Mouse (Mus musculus) heart, postnatal 0 days (tissue): Measurements from ENCODE around the gene Rab3c. TPM values are rescaled to one million over a fixed set of nuclear protein-coding genes. Genes with fewer than 3 reads are reported as not detected.

ENCODE experiments used
- ATAC-seq: fragments of 200-750 bp; cut with Nextera tagmentation; 2 replicates; pipeline ENCODE4 v1.8.0; 2017; ENCODE audit warnings: low read depth, moderate number of reproducible peaks, moderate library complexity; ENCODE audit not compliant: insufficient read depth
- DNase-seq: peaks from one replicate; pipeline ENCODE4 v3.0.0-alpha.2; 2016; ENCODE audit warnings: low spot score
- H3K27ac ChIP-seq: fragments of 300-500 bp; sonication (generic); 2 replicates; pipeline ENCODE4 v1.5.1; 2014; ENCODE audit warnings: low read depth, mild to moderate bottlenecking
- H3K27me3 ChIP-seq: fragments of 300-500 bp; sonication (generic); 2 replicates; pipeline ENCODE4 v1.6.1; 2014; ENCODE audit warnings: low read length, mixed read lengths; ENCODE audit not compliant: control insufficient read depth, insufficient read depth
- H3K36me3 ChIP-seq: fragments of 300-500 bp; sonication (generic); replicated peaks from 2 replicates; pipeline ENCODE4 v1.6.1; 2014; ENCODE audit warnings: low read length, mixed read lengths; ENCODE audit not compliant: control insufficient read depth, insufficient read depth
- H3K4me1 ChIP-seq: fragments of 300-500 bp; sonication (generic); 2 replicates; pipeline ENCODE4 v1.6.1; 2014; ENCODE audit warnings: antibody characterized with exemption; ENCODE audit not compliant: control insufficient read depth, insufficient read depth
- H3K4me2 ChIP-seq: fragments of 300-500 bp; sonication (generic); 2 replicates; pipeline ENCODE4 v1.6.1; 2014; ENCODE audit warnings: low read depth, mild to moderate bottlenecking, low read length, moderate library complexity
- H3K4me3 ChIP-seq: fragments of 300-500 bp; sonication (generic); 2 replicates; pipeline ENCODE4 v1.5.1; 2014; ENCODE audit warnings: low read depth, low read length
- H3K9ac ChIP-seq: fragments of 300-500 bp; sonication (generic); replicated peaks from 2 replicates; pipeline ENCODE4 v1.6.1; 2014; ENCODE audit warnings: low read depth, low read length, mixed read lengths
- H3K9me3 ChIP-seq: fragments of 300-500 bp; sonication (generic); replicated peaks from 2 replicates; pipeline ENCODE4 v1.6.1; 2016; ENCODE audit warnings: low read length; ENCODE audit not compliant: control insufficient read depth
- CTCF ChIP-seq: IDR thresholded peaks from 2 replicates; pipeline ENCODE4 v1.5.1; 2016; ENCODE audit warnings: antibody characterized with exemption, control low read depth, low read depth
- EP300 ChIP-seq: IDR thresholded peaks from 2 replicates; pipeline ENCODE4 v1.6.1; 2016; ENCODE audit warnings: antibody characterized with exemption, low read depth
- WGBS: fragments of 180-500 bp; shearing (Covaris S2); extraction: QIAGEN DNeasy Blood & Tissue Kit; methylation state at CpG from one replicate; pipeline ENCODE4 v1.1.7; 2014; 5-methylcytosine and 5-hydroxymethylcytosine counted together
- polyA plus RNA-seq: library from polyadenylated mRNA; unstranded; fragments of >200 nt; fragmentation: Nextera tagmentation; extraction: Ambion mirVana; gene quantifications from 2 replicates; pipeline ENCODE4 v1.2.1, GENCODE M21; 2015
- total RNA-seq: library from RNA; depleted of rRNA; stranded (reverse); fragments of >200 nt; gene quantifications from 2 replicates; pipeline ENCODE4 v1.2.3, GENCODE M21; 2014; ENCODE audit warnings: low replicate concordance

The Rab3c gene
- total and polyA plus RNA-seq, 2 experiments from 2014 or later, result 0.04 to 0.56 TPM

GRCm38 (mm10) chr13:110114870-110115645, 165.7 kb downstream of the Rab3c start:
- DNase-seq (no peak), ATAC-seq (no peak)
- Histone ChIP-seq H3K4me3 (no peak overlapping the region), H3K9me3 (no peaks in the 10 kb centered on the region), H3K9ac (no peak overlapping the region), H3K4me1 (no peaks in the 10 kb centered on the region), H3K36me3 (no peaks in the 10 kb centered on the region), H3K27me3 (no peaks in the 10 kb centered on the region), H3K4me2 (no peak overlapping the region), H3K27ac (no peak overlapping the region)
- TF ChIP-seq CTCF, result no peak
- TF ChIP-seq EP300, result no peak
- WGBS, result 65% methylated on average over 7 of the region's 7 CpGs

GRCm38 (mm10) chr13:110113711-110114110, 167.1 kb downstream of the Rab3c start:
- WGBS, result 87% methylated on average over 6 of the region's 6 CpGs
- ATAC-seq (no peak), DNase-seq (no peak)
- Histone ChIP-seq H3K36me3 (no peaks in the 10 kb centered on the region), H3K27ac (no peak overlapping the region), H3K9me3 (no peaks in the 10 kb centered on the region), H3K4me3 (no peak overlapping the region), H3K4me2 (no peak overlapping the region), H3K4me1 (no peaks in the 10 kb centered on the region), H3K27me3 (no peaks in the 10 kb centered on the region), H3K9ac (no peak overlapping the region)
- TF ChIP-seq CTCF (no peak), EP300 (no peak)

- TF ChIP-seq CTCF, result no peak
- TF ChIP-seq EP300, result no peak
- H3K27ac ChIP-seq, result no peak overlapping the region
- 66% methylated on average over 6 of the region's 6 CpGs for WGBS
- DNase-seq, result no peak
- no peaks in the 10 kb centered on the region for H3K36me3 ChIP-seq
- H3K4me3 ChIP-seq, result no peak overlapping the region
- no peak overlapping the region for H3K9ac ChIP-seq
- H3K27me3 ChIP-seq, result no peaks in the 10 kb centered on the region
- ATAC-seq, result no peak
- no peaks in the 10 kb centered on the region for H3K4me1 ChIP-seq
- H3K9me3 ChIP-seq, result no peaks in the 10 kb centered on the region
- no peak overlapping the region for H3K4me2 ChIP-seq
Measured at GRCm38 (mm10) chr13:110097424-110098050, 183.3 kb downstream of the Rab3c start.

GRCm38 (mm10) chr13:110094998-110095397, 185.8 kb downstream of the Rab3c start:
- DNase-seq, result no peak
- H3K27me3 ChIP-seq, result no peaks in the 10 kb centered on the region
- H3K36me3 ChIP-seq, result no peaks in the 10 kb centered on the region
- 80% methylated on average over 6 of the region's 6 CpGs for WGBS
- H3K9me3 ChIP-seq, result no peaks in the 10 kb centered on the region
- H3K27ac ChIP-seq, result no peak overlapping the region
- no peak for TF ChIP-seq CTCF
- TF ChIP-seq EP300, result no peak
- H3K4me2 ChIP-seq, result no peak overlapping the region
- H3K4me1 ChIP-seq, result no peaks in the 10 kb centered on the region
- no peak overlapping the region for H3K9ac ChIP-seq
- no peak overlapping the region for H3K4me3 ChIP-seq
- ATAC-seq, result no peak

GRCm38 (mm10) chr13:110093720-110094685, 186.8 kb downstream of the Rab3c start:
- Histone ChIP-seq H3K9ac (no peak overlapping the region), H3K9me3 (no peaks in the 10 kb centered on the region), H3K36me3 (no peaks in the 10 kb centered on the region), H3K4me1 (no peaks in the 10 kb centered on the region), H3K4me2 (no peak overlapping the region), H3K27me3 (no peaks in the 10 kb centered on the region), H3K27ac (no peak overlapping the region), H3K4me3 (no peak overlapping the region)
- WGBS, result 71% methylated on average over 17 of the region's 17 CpGs
- no peak for DNase-seq
- TF ChIP-seq CTCF, result no peak
- TF ChIP-seq EP300, result no peak
- ATAC-seq, result no peak
